Mouse (Mus musculus) 3T3-L1 (cell line): Measurements from ENCODE around the gene Pld2.

Source experiments
- DNase-seq: peaks from one replicate; pipeline ENCODE4 v3.0.0-alpha.2; 2015; ENCODE audit warnings: low read depth, low spot score

The Pld2 gene

GRCm38 (mm10) chr11:70577201-70577600 is 37.3 kb downstream of the Pld2 start:
- peak; percentile 81 for DNase-seq

DNA sequence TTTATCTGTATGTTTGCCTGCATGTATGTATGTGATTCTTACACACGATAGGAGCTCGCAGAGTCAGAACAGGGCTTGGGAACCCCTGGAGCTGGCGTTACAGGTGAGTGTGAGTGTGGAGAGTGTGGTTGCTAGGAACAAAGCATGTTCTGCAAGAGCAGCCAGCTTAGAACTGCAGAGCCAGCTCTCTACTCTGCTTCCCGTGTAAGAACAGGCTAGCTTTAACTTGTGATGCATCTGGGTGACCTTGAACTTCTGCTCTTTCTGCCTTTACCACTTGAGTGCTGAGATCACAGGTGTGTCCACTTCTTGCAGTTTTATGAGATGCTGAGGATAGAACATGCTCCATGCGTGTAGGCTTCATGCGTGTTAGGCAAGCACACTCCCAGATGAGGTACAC is 39.1 kb downstream of the Pld2 start:
- no peak for DNase-seq

DNA sequence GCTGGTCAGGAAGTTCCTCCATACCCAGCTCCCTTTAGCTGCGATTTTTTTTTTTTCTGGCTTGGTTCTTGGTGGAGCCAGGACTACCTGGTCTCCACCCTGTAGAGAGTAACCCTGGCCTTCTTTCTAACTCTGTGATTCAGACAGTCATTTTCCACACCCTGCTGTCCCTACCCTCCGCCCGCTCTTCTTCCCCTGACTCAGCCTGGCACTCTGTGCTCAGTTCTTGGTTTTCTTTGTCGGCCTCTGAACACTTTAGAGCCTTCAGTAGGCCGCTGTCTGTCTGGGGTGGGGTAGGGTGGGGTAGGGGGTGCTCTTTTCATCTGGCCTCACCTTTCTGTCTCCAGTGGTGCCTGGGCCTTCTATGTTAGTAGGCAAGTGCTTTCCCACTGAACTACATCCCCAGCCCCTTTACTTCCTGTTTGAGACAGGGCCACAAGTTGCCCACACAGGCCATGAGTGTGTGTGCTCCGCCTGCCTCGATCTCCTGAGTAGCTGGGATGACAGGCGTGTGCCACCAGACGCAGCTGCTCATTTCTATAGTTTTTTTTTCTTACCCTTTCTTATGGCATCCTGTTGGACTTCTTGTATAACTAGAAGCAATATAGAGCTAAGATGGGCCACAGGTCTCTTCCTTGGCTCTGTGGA is 40.0 kb downstream of the Pld2 start:
- DNase-seq = no peak

- no peak for DNase-seq
Observed at GRCm38 (mm10) chr11:70580358-70580720, 40.5 kb downstream of the Pld2 start.

GRCm38 (mm10) chr11:70580921-70581320 is 41.1 kb downstream of the Pld2 start:
- DNase-seq = peak; percentile 43

GRCm38 (mm10) chr11:70582196-70582595 is 42.3 kb downstream of the Pld2 start:
- DNase-seq = peak; percentile 65

- no peak for DNase-seq
Observed at GRCm38 (mm10) chr11:70583022-70583714, 43.3 kb downstream of the Pld2 start.

GRCm38 (mm10) chr11:70583775-70584174 is 43.9 kb downstream of the Pld2 start:
- no peak for DNase-seq

DNA sequence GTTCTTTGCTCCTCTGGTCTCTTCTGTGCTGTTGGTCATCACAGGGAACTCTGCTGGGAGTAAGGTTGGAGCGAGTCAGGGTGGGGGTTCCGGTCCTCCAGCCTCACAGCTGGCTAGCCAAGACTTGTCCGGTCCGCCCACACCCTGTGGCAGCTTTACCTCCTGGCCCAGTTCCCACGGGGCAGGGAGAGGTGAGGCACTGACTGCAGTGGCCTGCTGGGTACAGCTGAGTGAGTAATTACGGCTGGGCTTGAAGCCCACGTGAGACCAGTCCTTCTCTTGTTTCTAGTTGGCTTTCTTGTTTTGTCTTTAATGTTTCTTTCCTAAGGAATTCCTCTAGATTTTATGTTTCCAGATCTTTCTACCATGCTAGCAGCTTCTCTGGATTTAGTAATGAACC is 45.6 kb downstream of the Pld2 start:
- peak; percentile 90 for DNase-seq

DNA sequence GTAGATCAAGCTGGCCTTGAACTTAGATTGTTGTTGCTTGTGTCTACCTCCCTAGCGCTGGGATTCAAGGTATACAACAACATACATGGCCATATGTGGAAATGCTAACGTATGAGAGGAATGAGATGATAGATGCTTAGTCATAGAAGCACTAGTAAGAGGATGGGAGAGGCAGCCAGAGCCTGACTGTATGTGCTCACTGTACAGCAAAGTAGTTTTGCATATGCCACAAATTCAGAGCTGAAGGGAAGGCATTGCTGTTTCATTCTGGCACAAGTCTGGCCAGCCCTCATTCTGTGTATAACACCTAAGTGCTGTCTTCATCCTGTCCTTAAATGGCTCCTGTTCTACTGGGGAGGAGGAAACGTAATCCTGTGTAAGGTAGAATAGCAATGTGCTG is 46.4 kb downstream of the Pld2 start:
- DNase-seq = peak; percentile 48

DNA sequence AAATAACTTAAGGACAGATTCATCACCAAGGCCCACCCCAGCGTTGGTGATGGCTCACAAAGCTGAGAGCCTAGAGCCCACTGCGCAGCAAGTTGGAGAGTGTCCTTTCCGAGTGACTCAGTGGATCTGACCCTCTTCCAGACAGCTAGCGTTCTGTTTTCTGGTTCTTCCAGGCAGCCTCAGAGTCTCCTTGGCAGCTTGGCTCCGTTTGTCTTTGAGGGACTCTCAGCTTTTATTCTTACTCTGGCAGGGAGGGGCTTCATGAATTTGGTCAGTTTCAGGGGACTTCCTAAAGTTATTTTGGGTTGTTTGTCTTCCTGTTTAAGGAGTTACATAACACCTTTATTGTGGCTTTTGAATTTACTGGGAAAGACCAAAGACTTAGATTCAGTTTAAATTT is 47.1 kb downstream of the Pld2 start:
- DNase-seq = no peak

DNA sequence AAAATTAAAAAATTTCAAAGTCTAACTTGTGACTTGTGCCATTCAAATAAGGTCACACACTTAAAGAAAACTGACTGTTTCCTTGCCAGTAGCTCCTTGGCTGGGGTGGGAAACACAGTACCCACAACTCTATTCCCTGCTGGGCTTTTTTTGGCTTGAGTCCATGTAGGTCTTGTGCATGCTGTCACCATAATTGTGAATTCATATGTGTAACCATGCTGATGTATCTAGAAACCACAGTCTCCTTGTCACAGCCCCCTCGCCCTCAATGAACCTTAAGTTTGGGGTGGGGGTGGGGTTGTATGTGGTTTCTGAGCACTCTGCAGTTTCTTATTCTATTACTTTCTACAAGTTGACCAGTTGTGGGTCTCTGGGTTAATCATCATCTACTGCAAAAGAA is 51.9 kb downstream of the Pld2 start:
- DNase-seq = no peak

DNA sequence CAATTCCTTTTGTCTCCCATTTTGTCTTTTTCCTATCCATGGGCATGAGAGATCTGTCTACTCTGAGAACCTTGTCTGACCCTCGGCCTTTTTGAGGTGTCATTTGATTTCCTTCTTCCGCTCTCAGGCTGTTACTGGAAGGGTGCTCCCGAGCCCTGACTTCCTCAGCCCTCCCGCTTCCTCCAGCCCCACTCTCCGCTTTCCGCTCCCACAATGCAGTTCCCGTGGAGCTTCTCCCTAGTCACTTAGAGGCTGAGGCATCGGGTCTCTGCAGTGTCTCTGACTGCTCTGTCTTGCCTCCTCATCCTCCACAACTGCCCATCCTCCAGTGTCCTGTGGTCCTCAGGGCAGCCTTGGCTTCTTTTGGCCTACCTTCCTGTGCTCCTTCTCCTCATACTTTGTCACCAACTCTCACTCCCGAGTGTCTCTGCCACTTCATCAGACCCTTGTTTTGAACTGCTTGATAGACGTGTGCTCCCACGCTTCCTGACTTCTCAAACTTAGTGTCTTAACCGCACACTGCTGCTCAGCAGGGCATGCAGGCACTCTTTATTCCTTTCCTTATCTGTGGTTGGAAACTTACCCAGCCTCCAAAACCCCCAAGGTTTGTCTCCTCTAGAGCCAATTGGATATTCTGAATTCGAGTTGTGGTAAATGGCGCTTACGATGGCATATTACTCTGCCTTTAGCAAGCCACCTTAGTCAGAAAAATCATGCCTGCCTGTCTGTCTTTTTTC is 54.6 kb downstream of the Pld2 start:
- DNase-seq = no peak

DNA sequence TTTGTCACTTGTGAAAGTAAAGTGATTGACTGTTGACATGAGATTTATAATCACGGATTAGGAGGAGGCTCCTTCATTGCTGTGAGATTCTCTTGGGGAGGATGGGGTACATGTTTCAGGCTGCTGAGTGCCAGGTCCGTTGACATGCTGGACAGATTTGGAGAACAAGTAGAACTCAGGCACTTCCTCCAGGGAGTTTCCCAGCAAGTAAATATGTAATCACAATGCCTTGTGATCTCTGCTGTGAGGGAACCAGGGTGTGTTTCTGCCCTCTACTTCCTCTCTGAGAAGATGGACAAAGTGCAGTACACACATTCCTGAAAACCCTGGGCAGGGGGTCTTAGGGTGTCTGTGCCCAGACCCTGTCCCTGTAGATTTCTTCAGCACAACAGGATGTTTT is 55.8 kb downstream of the Pld2 start:
- DNase-seq = no peak

GRCm38 (mm10) chr11:70596094-70596493 is 56.2 kb downstream of the Pld2 start:
- no peak for DNase-seq

GRCm38 (mm10) chr11:70597301-70597700 is 57.4 kb downstream of the Pld2 start:
- DNase-seq = no peak

- no peak for DNase-seq
Observed at GRCm38 (mm10) chr11:70598451-70598953, 58.6 kb downstream of the Pld2 start.

DNA sequence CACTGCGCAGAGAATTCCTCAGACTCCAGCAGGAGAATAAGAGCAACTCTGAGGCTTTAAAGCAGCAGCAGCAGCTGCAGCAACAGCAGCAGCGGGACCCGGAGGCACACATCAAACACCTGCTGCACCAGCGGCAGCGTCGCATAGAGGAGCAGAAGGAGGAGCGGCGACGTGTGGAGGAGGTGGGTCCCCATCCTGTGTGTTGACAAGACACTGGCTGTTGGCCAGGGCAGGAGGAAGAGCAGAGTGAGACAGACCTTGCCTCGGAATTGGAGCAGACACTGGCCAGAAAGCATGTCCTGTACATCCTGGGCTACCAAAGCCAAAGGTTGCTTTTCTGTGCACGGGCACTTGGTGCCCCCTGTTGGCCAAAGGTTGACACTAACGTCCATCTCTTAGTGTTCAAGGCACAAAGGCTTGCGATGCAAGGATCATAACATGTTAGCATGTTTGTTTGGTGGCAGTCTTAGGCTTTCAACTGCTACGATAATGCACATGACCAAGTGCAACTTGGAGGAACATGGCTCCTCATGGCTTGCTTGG is 65.2 kb downstream of the Pld2 start:
- peak; percentile 84 for DNase-seq

GRCm38 (mm10) chr11:70606717-70607116 is 66.9 kb downstream of the Pld2 start:
- no peak for DNase-seq

DNA sequence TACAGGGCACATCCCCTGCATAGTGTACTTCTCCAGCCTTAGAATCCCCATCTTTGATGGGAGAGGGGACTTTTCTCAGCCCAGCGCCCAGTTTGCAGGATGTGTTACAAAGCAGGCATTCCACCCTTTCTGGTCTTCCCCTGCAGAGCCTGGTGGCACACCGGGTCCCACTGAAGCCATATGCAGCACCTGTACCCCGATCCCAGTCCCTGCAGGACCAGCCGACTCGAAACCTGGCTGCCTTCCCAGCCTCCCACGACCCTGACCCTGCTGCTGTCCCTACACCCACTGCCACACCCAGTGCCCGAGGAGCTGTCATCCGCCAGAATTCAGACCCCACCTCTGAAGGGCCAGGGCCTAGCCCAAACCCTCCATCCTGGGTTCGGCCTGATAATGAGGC is 67.7 kb downstream of the Pld2 start:
- DNase-seq = no peak
